Mouse (Mus musculus) neural tube, embryonic 14.5 days (tissue): Measurements from ENCODE around the gene Olfr603. TPM values are rescaled to one million over a fixed set of nuclear protein-coding genes. Genes with fewer than 3 reads are reported as not detected.
"Not testable (repeated sequence)": the region's sequence is repeated elsewhere in the genome, so short reads cannot be mapped to it uniquely, and the experiment has no call there.

Experiments used
- ATAC-seq: fragments of 200-750 bp; cut with Nextera tagmentation; 2 replicates; pipeline ENCODE4 v1.8.0; 2017; ENCODE audit warnings: low read depth, mild to moderate bottlenecking, moderate TSS enrichment, moderate library complexity
- H3K27ac ChIP-seq: fragments of 300-500 bp; sonication (generic); 2 replicates; pipeline ENCODE4 v1.5.1; 2014; ENCODE audit warnings: low read depth, mild to moderate bottlenecking, control low read depth, low read length, moderate library complexity, mixed read lengths
- H3K27me3 ChIP-seq: fragments of 300-500 bp; sonication (generic); 2 replicates; pipeline ENCODE4 v1.6.1; 2014; ENCODE audit warnings: low read length; ENCODE audit not compliant: control insufficient read depth, insufficient read depth
- H3K36me3 ChIP-seq: fragments of 300-500 bp; sonication (generic); 2 replicates; pipeline ENCODE4 v1.6.1; 2014; ENCODE audit warnings: low read length, mixed read lengths; ENCODE audit not compliant: control insufficient read depth, insufficient read depth
- H3K4me1 ChIP-seq: fragments of 300-500 bp; sonication (generic); 2 replicates; pipeline ENCODE4 v1.6.1; 2014; ENCODE audit warnings: low read length; ENCODE audit not compliant: control insufficient read depth, insufficient read depth
- H3K4me2 ChIP-seq: fragments of 300-500 bp; sonication (generic); 2 replicates; pipeline ENCODE4 v1.6.1; 2014; ENCODE audit warnings: mild to moderate bottlenecking, low read depth, low read length, control low read depth
- H3K4me3 ChIP-seq: fragments of 300-500 bp; sonication (generic); 2 replicates; pipeline ENCODE4 v1.5.1; 2014; ENCODE audit warnings: low read depth, low read length, control low read depth, mixed read lengths
- H3K9ac ChIP-seq: fragments of 300-500 bp; sonication (generic); replicated peaks from 2 replicates; pipeline ENCODE4 v1.6.1; 2014; ENCODE audit warnings: low read depth, mild to moderate bottlenecking, control low read depth, low read length, mixed read lengths
- H3K9me3 ChIP-seq: fragments of 300-500 bp; sonication (generic); 2 replicates; pipeline ENCODE4 v1.6.1; 2016; ENCODE audit warnings: low read length; ENCODE audit not compliant: control insufficient read depth
- WGBS: fragments of 180-500 bp; shearing (Covaris S2); extraction: QIAGEN DNeasy Blood & Tissue Kit; methylation state at CpG from one replicate; pipeline ENCODE4 v1.1.7; 2014; 5-methylcytosine and 5-hydroxymethylcytosine counted together
- polyA plus RNA-seq: library from polyadenylated mRNA; unstranded; fragments of >200 nt; fragmentation: Nextera tagmentation; extraction: Ambion mirVana; gene quantifications from 2 replicates; pipeline ENCODE4 v1.2.1, GENCODE M21; 2014

The Olfr603 gene
- polyA plus RNA-seq = not detected in 2 replicates

GRCm38 (mm10) chr7:103386077-103386476 lies at the start of gene Olfr603:
Gene Olfr603 (minus strand): TSS chr7:103386177.
- no peak within 1 kb of the TSS for H3K4me3 ChIP-seq
- H3K4me1 ChIP-seq = no peaks in the 10 kb centered on the region
- H3K4me2 ChIP-seq = no peak within 1 kb of the TSS
- no peak for ATAC-seq
- no peaks in the 10 kb centered on the region for H3K9me3 ChIP-seq
- no peak within 1 kb of the TSS for H3K27ac ChIP-seq
- H3K9ac ChIP-seq = no peak within 1 kb of the TSS
- no peaks in the 10 kb centered on the region for H3K27me3 ChIP-seq
- no peaks in the 10 kb centered on the region for H3K36me3 ChIP-seq

DNA sequence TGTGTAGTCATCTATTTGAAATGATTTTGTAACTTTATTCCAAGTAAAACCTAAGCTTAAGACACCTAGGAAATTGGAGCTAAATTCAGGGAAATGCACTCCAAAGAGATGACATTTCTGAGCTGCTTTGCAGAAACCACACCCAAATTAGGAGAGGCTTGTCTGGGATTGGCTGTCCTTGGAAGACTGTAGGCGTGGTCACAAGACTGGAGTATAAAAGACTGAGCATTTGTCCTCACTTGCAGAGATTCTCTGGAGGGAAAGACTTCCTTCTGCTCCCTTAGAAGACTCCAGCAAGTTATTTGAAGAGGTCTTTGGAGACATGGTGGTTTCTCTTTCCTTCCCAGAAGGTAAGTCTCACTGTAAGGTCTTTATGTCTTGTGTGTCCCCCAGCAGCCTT lies 28.8 kb upstream of the Olfr603 start, which contains the start of gene Usp17lc:
Gene Usp17lc (plus strand): TSS at position 301 of the 400 bp plus-strand sequence.
- 43% methylated on average over 1 of the region's 1 CpGs for WGBS
- not testable (repeated sequence) for H3K4me2 ChIP-seq, H3K36me3 ChIP-seq, H3K4me3 ChIP-seq, H3K27ac ChIP-seq, H3K9ac ChIP-seq, ATAC-seq, H3K9me3 ChIP-seq, H3K27me3 ChIP-seq, H3K4me1 ChIP-seq

DNA sequence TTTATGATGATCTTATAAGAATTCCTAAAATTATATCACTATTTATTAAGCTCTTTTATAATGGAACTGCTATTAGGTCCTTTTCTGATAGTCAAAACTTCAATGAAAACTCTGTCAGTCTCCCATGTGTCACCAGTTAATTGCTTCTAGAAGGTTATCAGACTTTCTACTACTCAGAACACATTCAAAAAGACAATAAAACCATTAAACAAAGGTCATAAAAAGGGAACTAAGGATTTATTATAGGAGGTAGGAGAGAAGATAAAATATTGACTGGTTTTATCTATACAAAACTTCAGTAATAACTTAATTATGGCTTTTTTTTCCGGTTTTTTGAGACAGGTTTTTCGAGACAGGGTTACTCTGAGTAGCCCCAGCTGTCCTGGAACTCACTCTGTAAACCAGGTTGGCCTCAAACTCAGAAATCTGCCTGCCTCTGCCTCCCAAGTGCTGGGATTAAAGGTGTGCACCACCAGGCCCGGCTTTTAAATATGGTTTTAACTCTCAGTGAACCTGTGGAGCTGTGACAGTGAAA lies 20.6 kb upstream of the Olfr603 start:
- not testable (repeated sequence) for H3K9me3 ChIP-seq, H3K4me1 ChIP-seq, H3K4me3 ChIP-seq, H3K27me3 ChIP-seq, ATAC-seq, H3K27ac ChIP-seq, H3K9ac ChIP-seq, H3K36me3 ChIP-seq, H3K4me2 ChIP-seq
- WGBS = 89% methylated on average over 3 of the region's 3 CpGs

DNA sequence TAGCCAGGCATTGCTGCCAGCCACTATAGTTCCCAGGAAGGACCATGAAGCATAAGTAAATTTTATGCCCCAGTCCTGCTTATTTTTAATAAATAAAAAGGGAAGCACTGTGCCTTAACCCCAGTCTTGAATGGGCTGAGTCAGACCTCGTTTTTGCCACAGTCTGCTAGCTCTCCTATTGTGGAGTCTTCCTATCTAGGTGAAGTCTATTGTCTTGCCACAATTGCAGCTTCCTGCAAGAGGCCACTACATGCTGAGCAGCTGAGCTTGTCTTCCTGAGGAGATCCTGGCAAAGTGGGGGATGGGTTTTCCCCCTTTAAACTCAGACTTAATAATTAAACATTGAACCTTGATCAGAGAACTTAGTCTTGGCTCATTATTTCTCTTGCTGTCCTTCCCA lies 13.0 kb upstream of the Olfr603 start:
- ATAC-seq = no peak
- Histone ChIP-seq H3K9me3 (no peaks in the 10 kb centered on the region), H3K4me2 (no peak overlapping the region), H3K9ac (no peak overlapping the region), H3K27ac (no peak overlapping the region), H3K36me3 (no peaks in the 10 kb centered on the region), H3K27me3 (no peaks in the 10 kb centered on the region), H3K4me1 (no peaks in the 10 kb centered on the region), H3K4me3 (no peak overlapping the region)
- 10% methylated on average over 1 of the region's 1 CpGs for WGBS

GRCm38 (mm10) chr7:103397758-103398157 lies 11.8 kb upstream of the Olfr603 start:
- Histone ChIP-seq H3K36me3 (no peaks in the 10 kb centered on the region), H3K4me2 (no peak overlapping the region), H3K4me1 (no peaks in the 10 kb centered on the region), H3K27me3 (no peaks in the 10 kb centered on the region), H3K9ac (no peak overlapping the region), H3K4me3 (no peak overlapping the region), H3K9me3 (no peaks in the 10 kb centered on the region), H3K27ac (no peak overlapping the region)
- ATAC-seq = no peak

- H3K9ac ChIP-seq = no peak within 1 kb of the TSS
- 91% methylated on average over 1 of the region's 1 CpGs for WGBS
- no peaks in the 10 kb centered on the region for H3K4me1 ChIP-seq
- no peak within 1 kb of the TSS for H3K4me3 ChIP-seq
- no peaks in the 10 kb centered on the region for H3K9me3 ChIP-seq
- no peak within 1 kb of the TSS for H3K4me2 ChIP-seq
- ATAC-seq = no peak
- no peaks in the 10 kb centered on the region for H3K27me3 ChIP-seq
- no peak within 1 kb of the TSS for H3K27ac ChIP-seq
- no peaks in the 10 kb centered on the region for H3K36me3 ChIP-seq
Measured at GRCm38 (mm10) chr7:103362555-103362954, 23.4 kb downstream of the Olfr603 start, which contains the start of gene Olfr601. Gene Olfr601 (minus strand): TSS chr7:103362655.

GRCm38 (mm10) chr7:103349569-103349968 lies 36.4 kb downstream of the Olfr603 start, which contains the start of gene Olfr600:
Gene Olfr600 (minus strand): TSS chr7:103349669.
- H3K9ac ChIP-seq = no peak within 1 kb of the TSS
- H3K27ac ChIP-seq = no peak within 1 kb of the TSS
- H3K36me3 ChIP-seq = no peaks in the 10 kb centered on the region
- no peak within 1 kb of the TSS for H3K4me2 ChIP-seq
- ATAC-seq = no peak
- no peaks in the 10 kb centered on the region for H3K4me1 ChIP-seq
- H3K9me3 ChIP-seq = no peaks in the 10 kb centered on the region
- H3K4me3 ChIP-seq = no peak within 1 kb of the TSS
- no peaks in the 10 kb centered on the region for H3K27me3 ChIP-seq

DNA sequence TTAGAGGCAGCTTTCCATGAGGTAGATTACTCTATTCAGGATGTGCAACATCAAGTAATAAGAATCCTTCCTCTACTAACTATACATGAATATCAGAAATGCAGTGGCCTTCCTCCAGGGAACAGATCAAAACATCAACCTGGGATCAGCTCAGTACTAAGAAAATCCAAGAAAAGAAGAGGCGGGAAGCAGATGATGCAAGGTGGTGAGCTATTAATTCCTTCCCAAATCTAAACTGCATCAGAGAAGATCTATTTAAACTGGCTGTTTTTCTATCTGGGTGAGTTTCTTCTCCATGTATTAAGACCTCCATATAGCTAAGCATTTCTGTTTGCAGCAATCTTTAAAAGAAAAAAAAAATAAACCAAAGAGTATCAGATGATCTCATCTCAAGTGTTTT lies 50.4 kb downstream of the Olfr603 start, which contains the start of gene Olfr599:
Gene Olfr599 (plus strand): TSS at position 301 of the 400 bp plus-strand sequence.
- Histone ChIP-seq H3K27ac (no peak within 1 kb of the TSS), H3K9me3 (no peaks in the 10 kb centered on the region), H3K4me3 (no peak within 1 kb of the TSS), H3K4me1 (no peaks in the 10 kb centered on the region), H3K36me3 (no peaks in the 10 kb centered on the region), H3K4me2 (no peak within 1 kb of the TSS), H3K27me3 (no peaks in the 10 kb centered on the region), H3K9ac (no peak within 1 kb of the TSS)
- ATAC-seq = no peak
- 94% methylated on average over 1 of the region's 1 CpGs for WGBS
